Mouse (Mus musculus) urinary bladder, postnatal 14 days (tissue): ENCODE data around the gene Bdnf.

Experiments
- DNase-seq: peaks from one replicate; pipeline ENCODE4 v3.0.0; 2021; ENCODE audit warnings: low spot score

Bdnf gene

DNA sequence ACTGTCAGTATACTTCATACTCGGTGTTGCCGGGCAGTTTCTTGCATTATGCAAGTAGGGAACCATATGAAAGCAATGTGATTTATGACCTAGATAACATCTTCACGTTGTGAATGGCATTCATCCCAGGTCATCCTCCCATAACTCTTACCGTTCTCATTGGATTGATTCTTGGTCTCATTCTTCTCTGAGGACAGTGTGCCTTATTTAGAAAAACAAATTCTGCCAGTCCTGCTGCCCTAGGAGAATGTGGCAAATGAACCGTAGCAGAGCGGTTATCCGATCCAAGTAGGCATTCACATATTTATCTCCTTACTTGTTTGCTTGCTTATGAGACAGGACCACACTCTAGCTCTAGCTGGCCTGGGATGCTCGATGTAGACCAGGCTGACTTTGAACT lies 32.0 kb downstream of the Bdnf start:
- no peak for DNase-seq

DNA sequence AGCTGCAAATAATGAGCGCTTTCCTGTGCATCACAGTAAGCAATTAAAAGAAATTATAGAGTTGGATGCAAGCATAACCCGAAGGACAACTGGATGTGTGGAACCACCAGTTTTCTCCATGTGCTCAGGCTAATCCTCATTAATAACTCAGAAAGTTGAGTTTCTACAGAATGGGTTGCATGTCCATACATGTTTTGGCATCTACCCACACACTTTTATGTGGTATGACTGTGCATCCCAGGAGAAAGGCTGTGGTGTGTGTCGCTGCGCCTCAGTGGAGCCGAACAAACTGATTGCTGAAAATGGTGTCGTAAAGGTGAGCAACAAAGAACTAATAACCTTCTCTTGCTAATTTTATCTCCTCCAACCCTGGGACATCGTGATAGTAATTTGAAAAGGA lies 34.8 kb downstream of the Bdnf start:
- DNase-seq, result no peak

DNA sequence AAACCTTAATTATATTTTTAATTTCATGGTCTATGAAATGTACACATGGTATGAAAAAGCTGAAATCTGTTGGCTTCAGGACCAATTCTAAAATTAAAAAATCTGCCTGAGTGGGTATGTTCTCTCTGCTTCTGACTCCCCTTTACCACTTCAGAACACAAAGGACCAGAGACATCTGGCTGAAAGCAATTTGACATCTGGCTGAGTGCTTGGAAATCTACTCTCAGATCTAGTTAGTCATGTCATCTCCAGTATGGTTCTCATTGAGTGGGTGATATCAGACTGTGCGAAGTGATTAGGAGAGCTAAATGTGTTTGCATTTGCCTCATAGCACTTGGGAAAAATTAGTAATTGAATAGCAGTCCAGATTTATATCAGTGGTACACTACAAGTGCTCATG lies 36.5 kb downstream of the Bdnf start:
- DNase-seq, result no peak

DNA sequence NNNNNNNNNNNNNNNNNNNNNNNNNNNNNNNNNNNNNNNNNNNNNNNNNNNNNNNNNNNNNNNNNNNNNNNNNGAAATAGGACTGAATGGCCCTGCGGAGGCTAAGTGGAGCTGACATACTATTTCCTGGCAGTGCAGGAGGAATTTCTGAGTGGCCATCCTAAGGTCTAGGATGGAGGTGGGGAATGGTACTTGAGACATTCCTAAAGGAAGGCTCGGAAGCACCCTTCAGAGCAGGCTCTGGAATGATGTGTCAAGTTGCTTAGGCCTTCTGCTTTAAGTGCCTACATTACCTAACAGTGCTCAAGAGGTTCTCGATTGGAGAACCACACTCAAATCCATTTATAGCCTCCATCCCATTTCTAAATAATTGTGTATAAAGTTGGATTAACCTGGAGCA lies 50.8 kb downstream of the Bdnf start:
- DNase-seq, result no peak

DNA sequence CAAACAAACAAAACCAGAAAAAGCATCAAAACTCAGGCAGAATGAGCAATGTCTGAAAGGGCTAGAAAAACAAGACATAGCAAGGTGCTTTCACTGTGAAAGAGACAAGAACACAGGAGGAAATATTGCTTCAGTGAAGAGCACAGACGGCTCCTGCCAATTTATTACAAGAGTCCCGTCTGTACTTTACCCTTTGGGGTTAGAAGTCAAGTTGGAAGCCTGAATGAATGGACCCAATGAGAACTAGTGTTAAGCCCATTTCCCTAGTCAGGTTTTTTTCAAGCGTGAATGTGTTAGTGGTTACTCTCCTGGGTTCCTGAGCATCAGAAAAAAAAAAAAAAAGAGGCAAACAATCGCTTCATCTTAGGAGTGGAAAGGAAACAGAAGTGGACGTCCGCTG lies 51.3 kb downstream of the Bdnf start:
- no peak for DNase-seq

DNA sequence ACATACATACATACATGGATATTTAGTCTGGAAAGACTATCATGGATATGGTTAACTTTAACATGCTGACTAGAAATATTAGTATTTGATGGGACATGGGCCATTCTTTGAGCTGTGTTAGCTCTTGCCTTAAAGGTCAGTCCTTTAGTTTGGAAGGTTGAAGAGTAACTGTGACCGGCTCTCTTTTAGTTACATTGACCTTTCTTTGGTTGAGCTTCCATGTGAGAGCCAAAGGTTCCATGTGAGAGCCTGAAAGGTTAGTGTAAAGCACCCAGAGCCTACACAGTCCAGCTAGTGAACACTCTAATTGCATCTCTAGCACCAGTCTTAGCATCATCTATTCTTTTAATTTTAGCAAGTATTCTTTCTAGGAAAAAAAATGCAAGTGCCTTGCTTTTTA lies 54.7 kb downstream of the Bdnf start:
- DNase-seq, result no peak

DNA sequence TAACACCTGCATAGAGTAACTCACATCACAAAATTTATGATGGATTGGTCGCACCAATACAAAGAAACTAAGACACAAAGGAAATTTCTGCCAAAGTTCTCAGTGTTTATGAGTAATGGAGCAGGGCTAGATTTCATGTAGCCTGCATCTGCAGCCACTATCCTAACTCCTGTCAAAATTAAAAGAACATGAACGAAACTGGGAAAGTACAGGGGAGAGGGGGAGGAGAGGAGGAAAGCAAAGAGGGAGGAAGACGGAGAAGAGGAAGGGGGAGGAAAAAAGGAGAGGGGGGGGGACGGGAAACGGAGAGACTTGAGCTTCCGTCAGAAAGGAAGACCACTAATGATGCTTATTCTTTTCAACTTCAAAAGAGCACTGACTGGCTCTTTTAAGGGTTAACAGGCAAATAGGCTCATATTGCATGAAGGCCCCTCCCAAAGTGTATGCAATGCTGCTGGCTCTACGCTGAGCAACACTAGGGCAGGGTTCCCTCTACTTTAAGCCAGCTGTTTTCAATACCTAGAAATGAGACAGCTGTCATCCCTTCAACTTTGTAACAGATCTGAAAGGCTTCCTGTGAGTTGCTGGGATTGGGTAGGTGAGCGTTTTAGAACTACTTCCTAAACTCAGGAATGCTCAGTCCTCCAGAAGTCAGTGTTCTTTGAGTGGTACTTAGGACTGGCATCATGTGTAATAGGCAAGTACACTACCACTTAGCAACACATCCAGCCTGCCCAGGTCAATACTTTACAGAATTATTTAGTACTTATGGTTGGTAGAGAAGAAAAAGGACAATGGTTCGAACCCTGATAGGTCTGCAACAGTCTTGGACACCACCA lies 58.9 kb downstream of the Bdnf start:
- DNase-seq, result no peak

DNA sequence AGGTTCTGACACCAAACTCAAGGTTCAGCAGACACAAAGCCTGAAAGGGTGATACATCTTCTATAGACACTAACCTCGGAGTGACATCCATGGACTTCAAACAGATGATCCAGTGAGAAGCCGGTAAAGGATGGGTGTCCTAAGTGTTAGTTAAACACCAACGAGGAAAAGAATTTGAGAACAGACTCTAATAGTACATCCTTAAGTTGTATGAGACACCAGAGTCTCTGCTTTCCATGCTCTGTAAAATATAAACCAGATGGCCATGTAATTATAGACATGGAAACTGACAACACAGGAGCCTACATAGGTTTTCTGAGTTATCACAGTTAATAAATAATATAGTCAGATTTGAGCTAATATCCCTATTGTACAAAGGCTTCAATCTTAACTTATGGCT lies 59.7 kb downstream of the Bdnf start:
- no peak for DNase-seq

DNA sequence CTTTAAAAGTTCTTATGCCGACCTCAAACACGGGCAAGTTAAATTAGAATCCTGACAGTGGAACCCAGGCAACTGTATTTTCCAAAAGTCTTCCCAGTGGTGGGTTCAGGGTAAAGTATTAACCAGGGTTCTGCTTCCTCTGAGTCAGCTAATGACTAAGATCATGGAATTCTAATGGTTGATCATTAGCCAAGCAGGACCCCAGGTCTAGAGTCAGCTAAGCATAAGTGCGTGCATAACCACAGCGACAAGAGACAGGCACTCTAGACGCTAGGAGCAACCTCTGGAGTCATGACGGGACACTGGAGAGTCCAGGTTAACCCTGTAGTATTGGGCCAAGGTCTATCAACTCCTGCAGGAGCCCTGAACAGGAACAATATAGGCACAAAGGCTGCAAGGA lies 60.2 kb downstream of the Bdnf start:
- DNase-seq, result no peak

DNA sequence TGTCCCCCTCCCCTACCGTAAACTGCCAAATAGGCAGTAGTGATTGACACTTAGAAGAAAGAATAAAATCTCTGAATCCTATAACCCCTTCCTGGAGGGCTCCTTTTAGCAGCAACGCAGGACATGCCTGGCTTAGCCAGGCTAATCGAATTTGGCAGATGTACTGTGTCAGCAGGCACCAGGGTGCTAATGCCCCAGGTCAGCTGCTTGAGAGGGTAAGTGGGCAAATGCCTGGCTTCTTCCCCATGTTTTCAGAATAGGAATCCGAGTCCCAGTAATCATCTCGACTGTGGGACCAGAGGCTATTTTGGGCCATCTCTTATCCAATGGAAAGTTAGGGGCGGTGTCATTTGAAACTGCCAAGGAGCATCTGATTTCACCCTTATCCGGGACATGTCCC lies 60.8 kb downstream of the Bdnf start:
- no peak for DNase-seq

DNA sequence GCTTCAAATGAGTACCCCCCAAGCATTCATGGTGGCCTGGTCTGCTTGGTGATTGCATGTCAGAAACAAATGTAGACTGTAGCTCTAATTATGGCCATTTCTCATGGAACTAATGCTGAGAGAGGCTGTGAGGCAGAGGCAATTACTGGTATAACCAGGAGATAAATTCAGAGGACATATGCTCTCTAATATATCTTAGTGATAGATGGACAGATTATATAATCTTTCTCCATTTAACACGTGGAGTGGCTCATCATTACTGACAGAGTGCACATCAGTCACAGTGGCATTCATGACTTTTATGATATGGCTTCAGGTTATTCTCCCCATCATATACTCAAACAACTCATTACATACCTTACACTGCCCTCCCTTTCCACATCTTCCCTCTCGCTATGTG lies 61.8 kb downstream of the Bdnf start:
- no peak for DNase-seq

DNA sequence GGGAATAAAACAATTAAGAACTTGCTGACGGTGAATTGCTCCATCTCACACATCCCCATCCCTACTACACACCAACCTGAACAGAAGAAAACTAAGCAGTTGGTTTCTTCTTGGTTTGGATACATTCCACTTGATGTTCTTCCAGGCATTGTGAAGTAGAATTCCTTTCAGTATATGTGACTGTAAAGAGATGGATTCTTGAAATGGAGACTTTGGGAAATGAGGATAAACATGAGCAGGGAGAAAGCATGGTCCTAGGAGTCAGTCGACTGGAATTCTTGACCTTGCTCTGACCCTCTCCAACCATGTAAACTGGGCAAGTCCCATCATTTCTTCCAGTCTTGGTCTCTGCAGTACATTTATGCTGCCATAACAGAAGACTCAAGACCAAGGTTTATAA lies 63.8 kb downstream of the Bdnf start:
- DNase-seq, result no peak

DNA sequence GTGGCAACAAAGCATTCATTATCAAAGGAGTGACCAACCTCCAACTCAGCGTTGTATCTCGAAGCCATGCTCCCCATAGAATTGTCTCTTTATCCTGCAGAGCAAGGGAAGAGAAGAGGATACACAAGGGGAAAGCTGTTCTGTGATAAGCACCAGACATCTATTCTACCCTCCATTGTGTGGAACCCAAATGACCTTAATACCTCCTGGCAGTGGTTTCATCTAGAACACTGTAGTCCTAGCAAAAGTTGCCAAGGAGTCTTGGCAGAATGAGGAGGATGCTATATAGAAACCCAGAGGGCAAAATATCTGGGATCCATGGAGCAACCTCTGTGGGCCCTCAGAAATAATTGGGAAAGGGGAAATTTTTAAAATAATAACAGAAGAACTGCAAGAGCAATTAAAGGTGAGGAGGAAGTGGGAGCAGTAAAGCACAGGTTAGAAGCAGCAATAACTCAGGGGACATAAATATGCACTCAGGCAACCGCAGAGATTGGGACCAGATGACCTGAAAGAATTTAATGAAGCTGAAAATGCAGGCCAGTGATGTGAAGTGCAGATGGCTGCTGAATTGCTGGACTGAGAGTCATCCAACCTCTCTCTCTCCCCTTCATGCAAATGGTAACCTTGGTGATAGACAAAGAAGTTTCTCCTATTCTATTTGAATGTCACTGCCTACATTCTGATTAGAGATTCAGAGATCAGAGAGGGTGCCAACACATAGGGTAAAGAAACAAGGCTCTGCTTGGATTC lies 68.9 kb downstream of the Bdnf start:
- DNase-seq, result no peak

DNA sequence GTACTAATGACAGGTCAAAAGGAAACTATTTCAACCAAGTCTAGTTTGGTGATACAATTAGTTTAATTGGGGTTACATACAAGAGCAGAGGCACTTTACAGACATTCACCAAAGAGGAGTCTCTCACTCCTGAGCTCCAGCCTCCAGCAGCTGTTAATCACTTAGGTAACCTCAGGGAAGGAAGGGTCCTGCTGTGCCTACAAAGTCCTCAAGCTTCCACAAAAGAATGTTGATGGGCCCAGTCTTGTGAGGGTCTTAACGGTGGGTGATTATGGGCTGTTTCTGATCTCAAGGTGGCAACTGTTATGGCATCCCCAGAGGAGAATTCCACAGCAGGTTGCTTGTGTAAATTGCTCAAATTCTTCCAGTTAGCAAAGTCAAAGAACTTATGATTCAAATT lies 71.7 kb downstream of the Bdnf start:
- no peak for DNase-seq

DNA sequence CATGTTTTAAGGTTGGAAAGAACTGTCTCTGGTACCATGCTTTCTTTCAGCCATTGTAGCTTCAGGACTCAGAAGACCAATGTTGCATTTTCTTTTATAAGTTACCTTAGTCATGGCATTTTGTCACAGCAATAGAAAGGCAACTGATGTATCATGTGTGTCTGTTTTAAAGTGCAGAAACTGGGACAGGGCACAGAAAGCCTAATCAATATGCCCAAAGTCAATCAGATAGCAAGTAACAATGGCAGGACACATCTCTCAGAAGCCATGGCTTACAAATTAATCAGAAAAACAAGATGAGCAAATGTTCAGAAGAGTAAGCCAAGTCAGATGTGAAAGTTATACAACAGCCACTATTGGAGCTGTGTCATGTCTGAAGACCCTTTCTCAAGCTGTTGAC lies 73.9 kb downstream of the Bdnf start:
- no peak for DNase-seq

DNA sequence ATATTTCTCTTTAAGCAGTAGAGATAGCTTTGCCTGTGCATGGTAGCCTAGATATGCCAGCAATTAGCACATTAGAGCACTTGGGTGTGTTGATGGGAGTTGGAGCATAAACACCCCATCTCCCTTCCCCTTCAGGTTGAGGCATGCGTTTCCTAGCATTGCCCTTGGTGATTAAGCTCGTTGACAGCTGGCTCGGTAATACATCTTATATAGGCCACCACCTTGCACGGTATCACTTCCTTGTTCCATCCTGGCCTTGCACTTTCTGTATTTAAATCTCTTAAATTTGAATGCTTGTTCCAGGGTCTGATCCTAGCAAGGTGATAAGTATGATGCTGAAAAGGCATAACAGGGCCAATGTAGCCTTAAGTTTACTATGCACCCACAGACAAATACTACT lies 74.3 kb downstream of the Bdnf start:
- DNase-seq, result no peak

DNA sequence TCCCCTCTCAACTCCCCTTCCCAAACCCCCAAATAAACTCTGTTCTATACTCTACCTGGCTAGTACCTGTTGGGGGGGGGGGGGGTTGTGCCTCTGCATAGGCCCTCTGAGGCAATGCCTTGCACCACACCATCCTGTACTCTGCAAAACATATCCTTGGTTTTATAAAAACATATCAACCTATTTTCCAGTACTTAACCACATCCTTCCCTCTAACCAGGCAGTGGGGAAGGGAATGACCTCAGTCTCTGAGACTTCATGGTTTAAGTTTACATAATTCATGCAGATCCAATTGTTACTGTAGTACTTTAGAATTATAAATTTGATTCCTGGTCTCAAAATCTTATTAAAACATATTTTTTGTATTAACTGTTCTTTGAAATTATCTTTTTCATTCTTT lies 75.5 kb downstream of the Bdnf start:
- DNase-seq, result no peak

DNA sequence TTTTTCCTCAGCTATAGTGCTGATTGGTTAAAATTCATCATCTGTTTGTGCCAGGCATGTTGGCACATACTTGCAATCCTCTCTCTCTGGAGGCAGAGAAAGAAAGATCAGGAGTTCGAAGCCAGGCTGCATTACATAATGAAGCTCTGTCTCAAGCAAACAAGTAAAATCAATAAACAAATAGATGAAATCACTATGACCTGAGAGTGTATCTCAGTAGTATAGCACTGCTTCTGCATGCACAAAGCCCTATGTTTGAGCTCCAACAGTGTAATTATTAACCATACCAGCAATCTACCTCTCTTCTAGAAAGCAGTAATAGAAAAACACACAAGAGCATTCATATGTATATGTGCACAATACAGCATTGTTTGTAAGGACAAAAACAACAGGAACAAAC lies 76.0 kb downstream of the Bdnf start:
- no peak for DNase-seq

DNA sequence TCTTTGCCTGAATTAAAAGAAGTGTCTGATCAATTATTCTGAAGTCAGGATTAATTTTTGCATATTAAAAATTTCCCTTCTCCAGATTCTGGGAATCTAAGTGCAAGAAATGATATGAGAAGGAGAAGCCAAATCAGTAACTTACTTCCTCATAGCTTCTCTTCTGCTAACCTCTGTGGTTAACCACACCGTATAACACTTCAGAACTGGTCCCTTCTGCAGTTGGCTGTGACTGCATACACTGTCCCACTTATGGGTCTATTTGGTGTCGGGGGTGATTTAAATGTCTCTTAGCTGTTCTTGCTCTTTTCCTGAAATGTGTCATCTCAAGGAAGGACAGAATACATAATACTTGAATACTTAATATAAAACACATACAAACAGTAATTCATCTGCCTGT lies 81.8 kb downstream of the Bdnf start:
- DNase-seq, result no peak

DNA sequence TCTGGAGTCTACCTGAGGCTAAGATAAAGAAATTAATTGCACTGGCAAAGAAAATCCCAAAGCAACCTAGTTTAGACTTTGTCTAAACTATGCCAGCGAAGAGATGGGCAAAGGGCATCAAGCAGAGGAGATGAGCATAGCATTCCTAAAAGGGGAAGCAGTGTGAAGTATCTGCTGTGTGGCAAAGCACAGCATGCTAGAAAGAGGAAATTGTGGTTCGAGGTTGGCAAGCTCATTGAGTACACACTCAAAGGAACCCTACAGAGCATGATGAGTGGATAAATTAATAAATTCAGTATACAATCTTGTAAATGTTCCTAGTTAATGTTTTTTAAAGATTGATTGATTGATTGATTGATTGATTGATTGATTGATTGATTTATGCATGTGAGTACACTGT lies 92.3 kb downstream of the Bdnf start:
- DNase-seq, result no peak

DNA sequence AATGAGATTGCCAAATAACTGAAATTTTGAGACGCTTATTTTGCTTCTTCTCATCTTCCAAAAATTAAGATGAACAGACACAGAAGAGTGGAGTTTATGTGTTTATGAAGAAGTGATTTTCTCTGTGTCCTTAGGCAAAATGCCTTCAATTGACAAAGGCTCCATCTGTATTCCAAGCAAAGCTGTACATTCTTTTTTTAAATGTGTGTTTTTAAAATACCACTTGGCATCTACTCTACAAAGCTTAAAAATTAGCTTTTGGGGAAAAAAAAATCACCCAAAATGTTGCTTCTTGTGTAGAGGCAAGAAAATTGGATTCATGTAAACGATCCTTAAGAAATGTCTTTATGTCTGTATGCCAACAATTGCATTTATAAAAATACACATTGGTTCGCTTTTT lies 94.3 kb downstream of the Bdnf start:
- no peak for DNase-seq

DNA sequence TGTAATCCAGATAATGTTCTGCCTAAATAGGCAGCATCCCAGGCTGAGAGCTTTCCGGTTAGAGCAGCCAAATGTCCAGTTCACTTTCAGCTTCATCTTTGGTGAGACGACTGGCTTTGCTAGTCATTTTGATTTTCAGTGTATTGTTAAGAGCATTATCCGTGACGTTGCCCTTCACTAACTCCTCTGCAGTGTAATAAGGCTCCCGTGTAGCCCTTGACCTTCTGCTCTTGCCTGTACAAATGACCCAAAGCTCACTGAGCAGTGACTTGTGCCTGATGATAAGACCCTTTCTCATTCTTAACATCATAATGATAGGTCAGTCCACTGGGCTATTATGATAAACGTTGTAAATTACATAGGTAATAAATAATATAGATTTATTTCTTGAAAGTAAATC lies 101.9 kb downstream of the Bdnf start:
- DNase-seq, result no peak
